In the genomic region with DNA sequence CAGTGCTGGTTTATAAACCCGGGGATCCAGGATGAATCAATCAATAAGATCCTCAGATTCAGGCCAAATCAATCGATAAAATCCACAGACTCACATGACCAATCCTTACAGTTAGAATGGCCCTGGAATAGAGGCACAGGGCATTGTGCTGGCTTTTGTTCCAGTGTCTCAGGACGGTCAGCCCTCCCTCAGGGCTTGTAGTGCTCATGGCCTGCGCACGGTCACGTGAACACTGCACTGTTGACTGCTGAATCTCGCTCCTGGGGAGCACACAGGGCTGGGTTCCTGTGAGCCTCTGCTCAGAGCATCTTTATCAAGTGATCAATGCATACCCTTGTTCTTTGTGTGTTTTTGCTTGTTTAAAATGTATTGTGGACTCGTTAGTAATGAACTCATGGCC, we compare ENCODE assay signal across 10 mouse cellular contexts. TPM values are rescaled to one million over a fixed set of nuclear protein-coding genes. Genes with fewer than 3 reads are reported as not detected.
DNase-seq lines count a peak whose midpoint lies in the region; ATAC-seq lines count a peak whose summit lies in the region.
"Had no signal": no experiment of that assay in that cellular context is flagged by ENCODE, and none has a peak within 500 bp of the region (broad histone marks: within the 10 kb centered on the region; RNA-seq: fewer than 3 reads in every experiment).

No protein-coding gene starts in this region.

- H3K4me2 ChIP-seq in intestine, embryonic 14.5 days (ENCODE audit: low read length) = no peak overlapping the region
- H3K4me2 ChIP-seq in intestine, embryonic 15.5 days (replicated peaks) = no peak overlapping the region
- H3K4me2 ChIP-seq: hindbrain, embryonic 15.5 days had no signal

- H3K9me3 ChIP-seq in intestine, embryonic 14.5 days (ENCODE audit: control insufficient read depth, low read length) = no peaks in the 10 kb centered on the region
- no peaks in the 10 kb centered on the region for H3K9me3 ChIP-seq in intestine, embryonic 15.5 days
- H3K9me3 ChIP-seq in limb, embryonic 10.5 days (replicated peaks) = no peaks in the 10 kb centered on the region
- H3K9me3 ChIP-seq: hindbrain, embryonic 15.5 days had no signal

- WGBS in intestine, embryonic 14.5 days = 83% methylated on average over 8 of the region's 8 CpGs
- 74% methylated on average over 8 of the region's 8 CpGs for WGBS in intestine, embryonic 15.5 days
- 87% methylated on average over 8 of the region's 8 CpGs for WGBS in limb, embryonic 10.5 days

- no peaks in the 10 kb centered on the region for H3K36me3 ChIP-seq in intestine, embryonic 14.5 days (ENCODE audit: control insufficient read depth, insufficient read depth, low read length)
- no peaks in the 10 kb centered on the region for H3K36me3 ChIP-seq in intestine, embryonic 15.5 days
- H3K36me3 ChIP-seq in limb, embryonic 10.5 days = no peaks in the 10 kb centered on the region
- H3K36me3 ChIP-seq: hindbrain, embryonic 15.5 days had no signal

- no peaks in the 10 kb centered on the region for H3K27me3 ChIP-seq in intestine, embryonic 14.5 days (replicated peaks; ENCODE audit: control insufficient read depth, insufficient read depth, low read length)
- H3K27me3 ChIP-seq in intestine, embryonic 15.5 days (replicated peaks) = no peaks in the 10 kb centered on the region
- H3K27me3 ChIP-seq in limb, embryonic 10.5 days (ENCODE audit: low read depth, poor library complexity, severe bottlenecking) = no peaks in the 10 kb centered on the region
- H3K27me3 ChIP-seq: hindbrain, embryonic 15.5 days had no signal

- H3K4me3 ChIP-seq in intestine, embryonic 14.5 days (ENCODE audit: low read depth, low read length) = no peak overlapping the region
- no peak overlapping the region for H3K4me3 ChIP-seq in intestine, embryonic 15.5 days (replicated peaks)
- H3K4me3 ChIP-seq in limb, embryonic 10.5 days = no peak overlapping the region
- H3K4me3 ChIP-seq: hindbrain, embryonic 15.5 days had no signal

- H3K9ac ChIP-seq in intestine, embryonic 14.5 days (ENCODE audit: low read length) = no peak overlapping the region
- H3K9ac ChIP-seq in intestine, embryonic 15.5 days = no peak overlapping the region
- H3K9ac ChIP-seq: hindbrain, embryonic 15.5 days had no signal

- H3K4me1 ChIP-seq in intestine, embryonic 14.5 days (replicated peaks; ENCODE audit: control insufficient read depth, insufficient read depth, low read length) = peaks cover 29% of the 10 kb centered on the region
- peaks cover 24% of the 10 kb centered on the region for H3K4me1 ChIP-seq in intestine, embryonic 15.5 days (replicated peaks)
- H3K4me1 ChIP-seq in limb, embryonic 10.5 days = peaks cover 20% of the 10 kb centered on the region

- no peak for DNase-seq in intestine, embryonic 14.5 days (ENCODE audit: low spot score)
- DNase-seq in thymus, postnatal 25 days = peak; percentile 45
- DNase-seq in thymus, postnatal 4 days = no peak
- DNase-seq in limb, embryonic 10.5 days (ENCODE audit: low spot score) = no peak
- DNase-seq in kidney, postnatal 25 days = no peak
- DNase-seq in gastrocnemius, postnatal 10 days = no peak
- DNase-seq: kidney, postnatal 4 days; lung, postnatal 14 days had no signal

- no peak for ATAC-seq in intestine, embryonic 14.5 days (replicated peaks; ENCODE audit: low FRiP score, low TSS enrichment, low read depth)
- no peak for ATAC-seq in intestine, embryonic 15.5 days

- peak overlapping the region; percentile 96; the same call in 1 of the 2 replicates for H3K27ac ChIP-seq in intestine, embryonic 14.5 days (ENCODE audit: low read depth)
- no peak overlapping the region for H3K27ac ChIP-seq in intestine, embryonic 15.5 days
- H3K27ac ChIP-seq in limb, embryonic 10.5 days = peak overlapping the region; percentile 86; the same call in 1 of the 2 replicates

RNA-seq across cellular contexts. Expression of gene Ccnd3, which starts 24.1 kb away (rescaled TPM):
- polyA plus RNA-seq in intestine, embryonic 14.5 days (2014; fragmentation: Nextera tagmentation; extraction: Ambion mirVana) = 450 and 457 TPM in 2 replicates
- 394 and 407 TPM in 2 replicates for polyA plus RNA-seq in intestine, embryonic 15.5 days (2015; fragmentation: Nextera tagmentation; extraction: Ambion mirVana)
- 405 and 413 TPM in 2 replicates for polyA plus RNA-seq in limb, embryonic 10.5 days (2016; fragmentation: Nextera tagmentation; extraction: Ambion mirVana)
- 100 to 1,000 TPM in 1 of 2 experiments, 10 to 100 TPM in 1; 95.5 to 120 TPM for total RNA-seq in gastrocnemius, postnatal 10 days (2021)

RNA-seq across cellular contexts. Expression of gene Taf8, which starts 26.8 kb away (rescaled TPM):
- polyA plus RNA-seq in intestine, embryonic 14.5 days (2014; fragmentation: Nextera tagmentation; extraction: Ambion mirVana) = 21.5 and 25.0 TPM in 2 replicates
- 20.4 and 21.9 TPM in 2 replicates for polyA plus RNA-seq in intestine, embryonic 15.5 days (2015; fragmentation: Nextera tagmentation; extraction: Ambion mirVana)
- 32.1 and 36.8 TPM in 2 replicates for polyA plus RNA-seq in limb, embryonic 10.5 days (2016; fragmentation: Nextera tagmentation; extraction: Ambion mirVana)
- total RNA-seq in gastrocnemius, postnatal 10 days (2021) = 10 to 100 TPM in 1 of 2 experiments, 1 to 10 TPM in 1; 9.8 to 10.2 TPM
